Comparison of ENCODE assay signal across 23 mouse cellular contexts in the genomic region with DNA sequence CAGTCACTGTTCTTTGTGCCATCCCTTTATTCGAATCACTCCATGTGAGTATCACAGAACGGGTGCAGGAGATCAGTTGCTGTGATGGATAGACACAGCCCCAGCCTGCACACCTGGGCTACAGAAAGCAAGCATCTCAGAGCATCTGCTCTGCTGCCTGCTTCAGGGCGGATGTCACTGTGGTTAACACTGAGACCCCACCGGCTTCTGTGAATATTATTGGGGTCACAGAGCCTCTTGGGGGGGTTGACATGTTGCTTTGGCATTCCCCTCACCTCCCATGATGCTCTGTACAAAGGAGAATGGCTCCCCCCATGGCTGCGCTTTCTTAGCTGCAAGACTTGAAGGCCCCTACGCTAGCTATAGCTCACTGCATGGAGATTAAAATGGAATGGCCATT. TPM values are rescaled to one million over a fixed set of nuclear protein-coding genes. Genes with fewer than 3 reads are reported as not detected.
DNase-seq lines count a peak whose midpoint lies in the region; ATAC-seq and TF ChIP-seq lines count a peak whose summit lies in the region.
"Had no signal": no experiment of that assay in that cellular context is flagged by ENCODE, and none has a peak within 500 bp of the region (broad histone marks: within the 10 kb centered on the region; RNA-seq: fewer than 3 reads in every experiment).

No protein-coding gene starts in this region.

- no peak for TF ChIP-seq EP300 in heart, postnatal 0 days (IDR thresholded peaks at IDR 0.05; ENCODE audit: low read depth)

- TF ChIP-seq POLR2A in thymus, adult 2 months (IDR thresholded peaks at IDR 0.05; ENCODE audit: control insufficient read depth, extremely low read depth, insufficient read depth, low read length, poor library complexity): 0 out of 2 replicates have a peak, but pooled peaks have one; percentile 34

- no peak overlapping the region for H3K4me3 ChIP-seq in heart, postnatal 0 days (ENCODE audit: low read depth, low read length)
- no peak overlapping the region for H3K4me3 ChIP-seq in thymus, adult 2 months (ENCODE audit: control insufficient read depth, insufficient read depth, low read length)
- no peak overlapping the region for H3K4me3 ChIP-seq in hindbrain, embryonic 11.5 days (ENCODE audit: low read depth, low read length)
- H3K4me3 ChIP-seq: embryonic facial prominence, embryonic 10.5 days; forebrain, embryonic 13.5 days; gastrocnemius, adult 2 months; heart, adult 2 months; heart, embryonic 13.5 days; hindbrain, embryonic 10.5 days; hindbrain, embryonic 15.5 days had no signal

- no peak overlapping the region for H3K9ac ChIP-seq in heart, postnatal 0 days (replicated peaks; ENCODE audit: low read depth, low read length)
- H3K9ac ChIP-seq in hindbrain, embryonic 11.5 days (ENCODE audit: low read depth, low read length): no peak overlapping the region
- H3K9ac ChIP-seq: forebrain, embryonic 13.5 days; forebrain, postnatal 0 days; heart, embryonic 13.5 days; hindbrain, embryonic 15.5 days had no signal

- no peaks in the 10 kb centered on the region for H3K4me1 ChIP-seq in heart, postnatal 0 days (ENCODE audit: control insufficient read depth, insufficient read depth)
- H3K4me1 ChIP-seq in thymus, adult 2 months (replicated peaks; ENCODE audit: control insufficient read depth, insufficient read depth, low read length): peaks cover 18% of the 10 kb centered on the region
- no peaks in the 10 kb centered on the region for H3K4me1 ChIP-seq in hindbrain, embryonic 11.5 days (replicated peaks; ENCODE audit: control insufficient read depth, insufficient read depth, low read length)
- H3K4me1 ChIP-seq: embryonic facial prominence, embryonic 10.5 days; forebrain, embryonic 13.5 days; heart, embryonic 13.5 days; hindbrain, embryonic 10.5 days; hindbrain, embryonic 15.5 days had no signal

- H3K27me3 ChIP-seq in heart, postnatal 0 days (ENCODE audit: control insufficient read depth, insufficient read depth, low read length): no peaks in the 10 kb centered on the region
- no peaks in the 10 kb centered on the region for H3K27me3 ChIP-seq in thymus, adult 2 months (ENCODE audit: control insufficient read depth, insufficient read depth, low read length)
- H3K27me3 ChIP-seq in hindbrain, embryonic 11.5 days (ENCODE audit: control insufficient read depth, insufficient read depth, low read length): no peaks in the 10 kb centered on the region
- H3K27me3 ChIP-seq: forebrain, embryonic 13.5 days; heart, embryonic 13.5 days; hindbrain, embryonic 15.5 days had no signal

- no peak for ATAC-seq in heart, postnatal 0 days (ENCODE audit: insufficient read depth, low read depth)
- ATAC-seq in hindbrain, embryonic 11.5 days (ENCODE audit: low FRiP score): no peak
- ATAC-seq: forebrain, embryonic 13.5 days; forebrain, postnatal 0 days; intestine, embryonic 16.5 days had no signal

- WGBS in heart, postnatal 0 days: 83% methylated on average over 6 of the region's 6 CpGs
- 8% methylated on average over 6 of the region's 6 CpGs for WGBS in thymus, adult 2 months
- WGBS in hindbrain, embryonic 11.5 days: 96% methylated on average over 6 of the region's 6 CpGs

- H3K27ac ChIP-seq in heart, postnatal 0 days (ENCODE audit: low read depth): peak overlapping the region; percentile 25; the same call in 1 of the 2 replicates
- peak overlapping the region; percentile 97 for H3K27ac ChIP-seq in thymus, adult 2 months (ENCODE audit: control insufficient read depth, insufficient read depth, low read length)
- H3K27ac ChIP-seq in hindbrain, embryonic 11.5 days (ENCODE audit: low read depth, low read length): no peak overlapping the region
- H3K27ac ChIP-seq: embryonic facial prominence, embryonic 10.5 days; forebrain, embryonic 13.5 days; gastrocnemius, adult 2 months; heart, adult 2 months; heart, embryonic 13.5 days; hindbrain, embryonic 10.5 days; hindbrain, embryonic 15.5 days had no signal

- no peak overlapping the region for H3K4me2 ChIP-seq in heart, postnatal 0 days (ENCODE audit: low read depth, low read length)
- no peak overlapping the region for H3K4me2 ChIP-seq in hindbrain, embryonic 11.5 days (replicated peaks; ENCODE audit: low read depth, low read length)
- H3K4me2 ChIP-seq: forebrain, embryonic 13.5 days; heart, embryonic 13.5 days; hindbrain, embryonic 15.5 days had no signal

- no peak for TF ChIP-seq CTCF in heart, postnatal 0 days (IDR thresholded peaks at IDR 0.05; ENCODE audit: low read depth)
- TF ChIP-seq CTCF in thymus, adult 2 months (IDR thresholded peaks at IDR 0.05; ENCODE audit: borderline replicate concordance, control insufficient read depth, extremely low read depth, insufficient read depth, low read length, poor library complexity): no peak

- no peaks in the 10 kb centered on the region for H3K9me3 ChIP-seq in heart, postnatal 0 days (replicated peaks; ENCODE audit: control insufficient read depth, low read length)
- no peaks in the 10 kb centered on the region for H3K9me3 ChIP-seq in hindbrain, embryonic 11.5 days (ENCODE audit: control insufficient read depth, low read length)
- H3K9me3 ChIP-seq: embryonic facial prominence, embryonic 10.5 days; forebrain, embryonic 13.5 days; G1E; heart, embryonic 13.5 days; hindbrain, embryonic 10.5 days; hindbrain, embryonic 15.5 days had no signal

- no peaks in the 10 kb centered on the region for H3K36me3 ChIP-seq in heart, postnatal 0 days (replicated peaks; ENCODE audit: control insufficient read depth, insufficient read depth, low read length)
- peaks cover under 1% of the 10 kb centered on the region for H3K36me3 ChIP-seq in thymus, adult 2 months (ENCODE audit: control insufficient read depth, insufficient read depth, low read length)
- H3K36me3 ChIP-seq in hindbrain, embryonic 11.5 days (ENCODE audit: control insufficient read depth, insufficient read depth, low read length): no peaks in the 10 kb centered on the region
- H3K36me3 ChIP-seq: embryonic facial prominence, embryonic 10.5 days; G1E; heart, embryonic 13.5 days; hindbrain, embryonic 10.5 days; hindbrain, embryonic 15.5 days had no signal

- DNase-seq in heart, postnatal 0 days (ENCODE audit: low spot score): no peak
- DNase-seq in heart, adult 9 months (ENCODE audit: low spot score in 2 of 2): no peak
- peak; percentile 89 for DNase-seq in thymus, adult 2 months
- DNase-seq in thymus, postnatal 25 days: peak; percentile 87
- no peak for DNase-seq in adrenal gland, postnatal 25 days
- DNase-seq in hindbrain, embryonic 11.5 days (ENCODE audit: low spot score): no peak
- no peak for DNase-seq in lung, adult 18-20 months
- DNase-seq: adrenal gland, postnatal 10 days; cerebellum, adult 11-12 months; cerebellum, adult 9-10 months; cerebellum, postnatal 36 days; forebrain, postnatal 0 days; gastrocnemius, adult 2 months; heart, adult 2 months; heart, postnatal 14 days had no signal

RNA-seq across cellular contexts. Expression of a gene that starts 3.8 kb away (rescaled TPM):
- 5.4 TPM in 1 of 2 replicates, not detected in the other for total RNA-seq in heart, postnatal 0 days (2014; rRNA removed; ENCODE audit: low replicate concordance)
- 0.04 TPM in 1 of 2 replicates, not detected in the other for polyA plus RNA-seq in heart, postnatal 0 days (2015; fragmentation: Nextera tagmentation; extraction: Ambion mirVana)
- polyA plus RNA-seq in thymus, adult 2 months (2012; rRNA removed): 883 and 918 TPM in 2 replicates
- total RNA-seq in adrenal gland, postnatal 25 days (2021): 0.27 TPM in 1 of 2 replicates, not detected in the other
- 0.07 TPM in 1 of 2 replicates, not detected in the other for polyA plus RNA-seq in hindbrain, embryonic 11.5 days (2014; fragmentation: Nextera tagmentation; extraction: Ambion mirVana)
- total RNA-seq: forebrain, postnatal 0 days; gastrocnemius, adult 2 months had no signal
- polyA plus RNA-seq: embryonic facial prominence, embryonic 10.5 days; embryonic facial prominence, embryonic 14.5 days; forebrain, embryonic 13.5 days; forebrain, postnatal 0 days; G1E; heart, embryonic 13.5 days; hindbrain, embryonic 10.5 days; hindbrain, embryonic 15.5 days; intestine, embryonic 16.5 days had no signal

RNA-seq across cellular contexts. Expression of a gene that starts 46.8 kb away (rescaled TPM):
- 0.08 TPM in 1 of 2 replicates, not detected in the other for total RNA-seq in heart, postnatal 0 days (2014; rRNA removed; ENCODE audit: low replicate concordance)
- 0.12 and 0.18 TPM in 2 replicates for polyA plus RNA-seq in heart, postnatal 0 days (2015; fragmentation: Nextera tagmentation; extraction: Ambion mirVana)
- polyA plus RNA-seq in thymus, adult 2 months (2012; rRNA removed): 712 and 845 TPM in 2 replicates
- not detected in 2 replicates for total RNA-seq in adrenal gland, postnatal 25 days (2021)
- polyA plus RNA-seq in hindbrain, embryonic 11.5 days (2014; fragmentation: Nextera tagmentation; extraction: Ambion mirVana): not detected in 2 replicates
- total RNA-seq: forebrain, postnatal 0 days; gastrocnemius, adult 2 months had no signal
- polyA plus RNA-seq: embryonic facial prominence, embryonic 14.5 days; forebrain, postnatal 0 days; G1E; hindbrain, embryonic 15.5 days; intestine, embryonic 16.5 days had no signal

RNA-seq across cellular contexts. Expression of a gene that starts 47.4 kb away (rescaled TPM):
- 287 and 316 TPM in 2 replicates for total RNA-seq in heart, postnatal 0 days (2014; rRNA removed; ENCODE audit: low replicate concordance)
- polyA plus RNA-seq in heart, postnatal 0 days (2015; fragmentation: Nextera tagmentation; extraction: Ambion mirVana): 106 and 109 TPM in 2 replicates
- polyA plus RNA-seq in thymus, adult 2 months (2012; rRNA removed): 9.6 and 15.1 TPM in 2 replicates
- total RNA-seq in adrenal gland, postnatal 25 days (2021): 0.30 TPM in 1 of 2 replicates, not detected in the other
- polyA plus RNA-seq in hindbrain, embryonic 11.5 days (2014; fragmentation: Nextera tagmentation; extraction: Ambion mirVana): 0.76 and 0.88 TPM in 2 replicates
- polyA plus RNA-seq: G1E had no signal

Comparison
In these comparisons a context has a peak if more than half of its experiments do, and no peak if none do; other contexts are left out.
1. DNase-seq: peak in thymus, adult 2 months (single experiment) and thymus, postnatal 25 days (single experiment); none in heart, postnatal 0 days (single experiment), heart, adult 9 months (0 of 2), adrenal gland, postnatal 25 days (single experiment), hindbrain, embryonic 11.5 days (single experiment) and lung, adult 18-20 months (0 of 2).
2. RNA of a gene that starts 3.8 kb away (polyA plus RNA-seq): 883 to 918 TPM in thymus, adult 2 months; 0.04 TPM in heart, postnatal 0 days and 0.07 TPM in hindbrain, embryonic 11.5 days; every median in the first group is over 100 times any median in the second.
3. RNA of a gene that starts 46.8 kb away (polyA plus RNA-seq): 712 to 845 TPM in thymus, adult 2 months; 0.12 to 0.18 TPM in heart, postnatal 0 days and not detected in hindbrain, embryonic 11.5 days; every median in the first group is over 100 times any median in the second.